Mouse (Mus musculus) T-helper 17 cell (primary cell): ENCODE measurements at regions not wholly inside any gene's neighbourhood (a gene's known extent, or its start where the extent isn't known, plus 50 kb on each side); places are given as distances from the start of the nearest gene placed in this dataset.
"Not testable (repeated sequence)": the region's sequence is repeated elsewhere in the genome, so short reads cannot be mapped to it uniquely, and the experiment has no call there.

Experiments
- in situ Hi-C, 2 experiments: fragments of 300-600 bp; cut with MboI, MseI; formaldehyde crosslinking; loops; 1 replicate in 1 of 2; 2 replicates in 1 of 2; pipeline ENCODE4 v1.15.1; 2025; ENCODE audit warnings: high pct_unique_total_duplicates in 2 of 2

DNA sequence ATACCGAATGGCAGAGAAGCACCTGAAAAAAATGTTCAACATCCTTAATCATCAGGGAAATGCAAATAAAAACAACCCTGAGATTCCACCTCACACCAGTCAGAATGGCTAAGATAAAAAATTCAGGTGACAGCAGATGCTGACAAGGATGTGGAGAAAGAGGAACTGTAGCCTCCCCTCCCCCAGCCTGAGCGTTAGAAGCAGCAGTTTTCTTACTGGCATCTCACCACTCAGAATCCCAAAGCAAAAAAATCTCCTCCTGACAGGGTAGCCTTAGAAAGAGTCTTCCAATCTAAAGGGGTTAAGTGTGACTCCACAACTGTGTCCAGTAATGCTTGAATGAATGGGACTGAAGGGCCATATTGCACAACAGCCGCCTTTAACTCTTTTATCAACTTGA is 819.9 kb upstream of the Gm8797 start:
- in situ Hi-C loops, result not testable (repeated sequence)

DNA sequence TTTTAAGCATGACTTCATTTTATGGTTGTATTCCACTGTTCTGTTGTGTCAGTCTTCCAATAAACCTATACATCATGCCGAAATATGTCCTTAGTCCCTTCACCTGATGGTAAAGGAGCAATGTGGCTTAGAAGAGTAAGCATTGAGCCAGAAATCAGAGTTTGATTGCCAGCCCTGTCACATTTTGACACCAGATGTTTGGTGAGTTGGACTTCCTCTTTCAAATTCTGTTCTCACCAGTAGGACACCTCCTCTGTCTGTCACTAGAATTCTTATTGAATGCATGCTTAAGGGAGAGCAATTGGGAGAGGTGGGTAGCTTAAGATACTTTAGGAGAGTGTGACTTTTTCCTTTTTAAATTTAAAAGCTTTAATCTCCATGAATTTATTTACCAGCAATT is 779.1 kb upstream of the Gm8797 start:
- in situ Hi-C loops, result no loop called here

DNA sequence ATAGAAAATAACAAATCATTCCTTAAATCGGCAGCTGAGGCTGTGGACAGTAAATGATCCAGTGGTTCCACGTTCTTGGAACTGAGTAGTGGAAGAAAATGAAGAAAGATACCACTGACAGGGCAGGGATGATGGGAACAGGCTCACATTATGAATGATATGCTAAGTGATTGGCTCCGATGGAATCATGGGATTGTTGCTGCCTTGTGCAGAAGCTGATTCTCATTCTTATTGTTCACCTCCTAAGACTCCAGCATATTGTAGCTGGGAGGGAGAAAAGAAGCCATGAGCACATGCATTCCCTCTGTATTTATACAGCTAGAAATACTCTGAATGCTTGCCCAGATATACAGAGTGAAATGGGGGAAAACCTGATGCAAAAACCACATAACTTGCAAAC is 777.3 kb upstream of the Gm8797 start:
- in situ Hi-C loops, result no loop called here

DNA sequence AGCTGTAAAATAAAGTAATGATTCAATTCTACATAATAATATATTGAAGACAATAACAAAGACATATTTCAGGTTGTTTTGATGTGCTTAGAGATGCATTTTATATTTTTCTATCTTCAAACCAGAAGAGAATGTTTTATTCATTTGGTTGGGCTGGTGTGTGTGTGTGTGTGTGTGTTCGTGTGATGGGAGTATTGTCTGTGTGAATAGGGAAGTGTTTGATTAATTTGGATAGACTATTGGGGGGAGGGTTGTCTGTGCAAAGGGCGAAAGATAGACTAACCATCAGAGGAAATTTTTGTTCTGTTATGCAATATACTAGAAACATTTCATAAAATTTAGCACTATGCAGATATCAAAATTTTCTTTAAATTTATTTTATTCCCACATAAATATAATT is 776.8 kb upstream of the Gm8797 start:
- in situ Hi-C loops, result no loop called here

DNA sequence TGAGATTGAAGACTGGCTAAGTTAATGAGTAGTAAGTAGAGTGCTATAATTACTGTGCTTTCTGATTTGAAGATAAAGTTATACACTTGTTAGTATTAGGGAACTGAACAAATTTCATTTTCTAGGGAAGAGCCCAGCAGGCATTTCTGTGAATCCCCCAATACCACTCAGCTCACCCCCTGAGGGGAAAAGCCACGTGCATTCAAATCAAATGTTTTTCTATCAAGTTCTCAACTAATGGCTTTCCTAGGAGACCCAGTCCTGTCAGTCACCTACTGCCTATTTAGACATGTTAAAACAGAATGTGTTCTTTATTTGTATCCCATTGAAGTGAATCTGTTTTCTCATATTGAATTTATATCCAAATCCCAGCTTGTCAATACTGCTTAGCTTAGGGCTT is 775.9 kb upstream of the Gm8797 start:
- in situ Hi-C loops, result no loop called here

DNA sequence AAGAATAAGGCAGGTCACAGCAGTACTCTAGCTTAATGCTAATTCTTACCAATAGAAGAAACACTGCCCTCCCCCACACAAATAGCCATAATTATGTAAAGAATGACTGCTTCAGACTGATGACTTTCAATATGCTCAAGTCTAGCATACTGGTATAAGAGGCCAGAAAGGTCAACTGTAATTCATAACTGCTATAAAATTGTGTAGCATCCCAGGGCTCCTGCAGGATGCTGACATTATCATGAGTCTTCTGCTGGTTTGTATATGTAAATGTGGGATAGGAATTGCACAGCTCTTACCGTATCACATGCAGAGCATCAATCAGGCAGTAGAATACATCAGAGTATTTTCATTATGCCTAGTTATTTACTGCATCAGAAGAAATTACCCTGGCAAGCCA is 774.3 kb upstream of the Gm8797 start:
- in situ Hi-C loops, result no loop called here

DNA sequence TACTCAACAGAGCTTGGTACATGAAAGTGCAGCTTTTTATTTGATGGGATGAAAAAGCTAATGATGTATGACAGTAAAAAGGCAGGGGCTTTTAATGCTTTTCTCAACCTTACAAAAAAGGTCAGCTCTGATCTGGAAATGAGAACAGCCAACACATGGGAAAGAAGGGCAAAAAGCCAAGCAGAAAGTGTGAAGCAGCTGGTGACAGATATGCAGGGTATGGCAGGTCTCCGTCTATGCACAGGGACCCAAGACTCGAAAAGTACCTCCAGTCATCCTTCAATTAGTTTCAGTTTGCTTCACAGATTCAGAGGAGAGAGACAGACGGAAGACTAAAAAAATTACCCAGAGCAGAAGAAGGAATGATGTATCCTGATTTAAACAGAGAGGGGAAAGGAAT is 732.9 kb upstream of the Gm8797 start:
- in situ Hi-C loops, result no loop called here
